Mouse (Mus musculus) ES-Bruce4 (cell line): ENCODE measurements around the gene Kat7. TPM values are rescaled to one million over a fixed set of nuclear protein-coding genes. Genes with fewer than 3 reads are reported as not detected.

ENCODE experiments used
- H3K27ac ChIP-seq: 2 replicates; pipeline ENCODE4 v1.5.1; 2012; ENCODE audit warnings: low read length, inconsistent platforms; ENCODE audit not compliant: insufficient read depth
- H3K27me3 ChIP-seq: 2 replicates; pipeline ENCODE4 v1.6.1; 2012; ENCODE audit warnings: mild to moderate bottlenecking, low read length, inconsistent platforms; ENCODE audit not compliant: control insufficient read depth, poor library complexity, insufficient read depth, severe bottlenecking
- H3K36me3 ChIP-seq: 2 replicates; pipeline ENCODE4 v1.6.1; 2012; ENCODE audit warnings: inconsistent platforms, mild to moderate bottlenecking, low read length, moderate library complexity; ENCODE audit not compliant: control insufficient read depth, poor library complexity, insufficient read depth, severe bottlenecking
- H3K4me1 ChIP-seq: one replicate; pipeline ENCODE4 v1.8.1; 2011; ENCODE audit warnings: low read length; ENCODE audit not compliant: control insufficient read depth, insufficient read depth
- H3K4me3 ChIP-seq: 2 replicates; pipeline ENCODE4 v1.5.1; 2011; ENCODE audit warnings: low read depth, mild to moderate bottlenecking, low read length
- H3K9ac ChIP-seq: 2 replicates; pipeline ENCODE4 v1.6.1; 2012; ENCODE audit warnings: low read depth, mild to moderate bottlenecking, inconsistent platforms; ENCODE audit not compliant: poor library complexity, severe bottlenecking
- H3K9me3 ChIP-seq: replicated peaks from 2 replicates; pipeline ENCODE4 v1.6.1; 2012; ENCODE audit warnings: mild to moderate bottlenecking, low read length, inconsistent platforms; ENCODE audit not compliant: control insufficient read depth, poor library complexity, insufficient read depth, severe bottlenecking
- CTCF ChIP-seq: IDR thresholded peaks from one replicate; pipeline ENCODE4 v1.8.1; 2011; ENCODE audit warnings: low read depth, low read length
- EP300 ChIP-seq: IDR thresholded peaks from 2 replicates; pipeline ENCODE4 v1.6.1; 2011; ENCODE audit warnings: low read depth, low read length; ENCODE audit not compliant: insufficient read depth
- POLR2A ChIP-seq: IDR thresholded peaks from one replicate; pipeline ENCODE4 v1.8.1; 2011; ENCODE audit warnings: low read length; ENCODE audit not compliant: insufficient read depth
- polyA plus RNA-seq: library from polyadenylated mRNA; stranded (reverse); fragments of >200 nt; gene quantifications from 2 replicates; pipeline ENCODE4 v1.2.4, GENCODE M21; 2011; ENCODE audit warnings: low read depth; ENCODE audit not compliant: missing spikeins, insufficient read depth, insufficient read length

Kat7 gene
- polyA plus RNA-seq = 129 and 133 TPM in 2 replicates

DNA sequence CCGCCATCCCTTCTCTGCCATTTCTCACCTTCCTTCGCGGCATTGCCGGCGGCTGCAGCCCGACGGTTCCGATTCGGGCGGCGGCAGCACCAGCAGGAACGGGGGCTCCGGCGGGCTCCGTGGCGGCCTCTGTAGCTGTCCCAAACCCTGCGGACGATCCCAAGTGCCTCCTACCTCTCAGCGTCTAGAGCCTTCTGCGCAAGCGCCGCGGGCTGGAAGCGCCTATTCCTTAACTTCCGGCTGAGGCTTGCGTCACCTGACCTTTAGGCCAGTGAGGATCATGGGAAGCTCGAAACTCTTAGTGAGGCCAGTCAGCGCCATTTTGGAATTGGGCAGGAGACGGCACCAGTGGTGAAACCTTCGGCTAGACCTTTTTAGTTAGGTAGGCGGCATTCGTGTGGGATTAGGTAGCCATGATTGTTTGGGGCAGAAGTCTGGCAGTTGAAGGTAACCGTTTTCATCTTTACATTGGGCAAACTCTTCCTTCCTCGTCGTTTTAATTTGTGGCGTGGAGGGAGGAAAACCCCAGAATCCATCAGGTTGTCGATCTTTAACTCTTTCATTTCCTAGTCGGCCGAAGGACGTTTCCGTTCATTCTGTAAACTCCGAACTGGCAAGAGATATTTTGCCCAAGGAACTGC, at the start of gene Kat7:
Gene Kat7, minus strand, starts transcription at position 240 of the 641 bp plus-strand sequence.
- H3K9me3 ChIP-seq = no peaks in the 10 kb centered on the region
- H3K4me3 ChIP-seq = peak within 1 kb of the TSS; percentile 93
- TF ChIP-seq POLR2A (no peak), EP300 (no peak), CTCF (no peak)
- peak within 1 kb of the TSS; percentile 95 for H3K9ac ChIP-seq
- H3K27me3 ChIP-seq = no peaks in the 10 kb centered on the region
- H3K36me3 ChIP-seq = peaks cover 6% of the 10 kb centered on the region
- peak within 1 kb of the TSS; percentile 99 for H3K27ac ChIP-seq
- H3K4me1 ChIP-seq = peaks cover 3% of the 10 kb centered on the region

DNA sequence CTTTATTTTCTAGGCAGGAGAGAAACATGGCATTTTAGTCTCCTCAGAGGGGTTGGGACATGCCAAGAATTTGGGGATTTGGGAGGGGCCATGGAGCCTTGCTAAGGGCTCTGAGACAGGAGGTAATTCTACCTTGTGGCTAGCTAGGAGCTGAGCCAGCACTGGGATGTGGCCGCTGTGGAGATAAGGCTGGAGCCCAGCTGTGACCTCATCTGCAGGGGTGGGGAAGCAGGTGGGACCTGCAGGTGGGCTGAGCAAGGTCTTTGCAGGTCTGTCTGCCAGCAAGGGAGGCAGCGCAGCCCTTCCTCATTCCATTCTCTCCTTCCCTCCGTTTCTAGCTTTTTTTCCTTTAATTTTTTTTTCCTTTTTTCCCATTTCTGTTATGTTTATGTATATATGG, 48.2 kb upstream of the Kat7 start:
- no peak overlapping the region for H3K27ac ChIP-seq
- H3K9me3 ChIP-seq = no peaks in the 10 kb centered on the region
- peaks cover 3% of the 10 kb centered on the region; the same call in 1 of the 2 replicates for H3K36me3 ChIP-seq
- TF ChIP-seq CTCF = no peak
- TF ChIP-seq POLR2A = no peak
- no peak for TF ChIP-seq EP300
- H3K4me1 ChIP-seq = no peaks in the 10 kb centered on the region
- H3K27me3 ChIP-seq = no peaks in the 10 kb centered on the region
- H3K9ac ChIP-seq = no peak overlapping the region
- H3K4me3 ChIP-seq = no peak overlapping the region

- no peaks in the 10 kb centered on the region for H3K27me3 ChIP-seq
- TF ChIP-seq POLR2A = no peak
- no peak for TF ChIP-seq EP300
- no peak for TF ChIP-seq CTCF
- no peak overlapping the region for H3K4me3 ChIP-seq
- peaks cover 3% of the 10 kb centered on the region; the same call in 1 of the 2 replicates for H3K36me3 ChIP-seq
- no peaks in the 10 kb centered on the region for H3K9me3 ChIP-seq
- no peak overlapping the region for H3K9ac ChIP-seq
- H3K4me1 ChIP-seq = no peaks in the 10 kb centered on the region
- H3K27ac ChIP-seq = no peak overlapping the region
Measured at GRCm38 (mm10) chr11:95356469-95357273, 46.6 kb upstream of the Kat7 start.

DNA sequence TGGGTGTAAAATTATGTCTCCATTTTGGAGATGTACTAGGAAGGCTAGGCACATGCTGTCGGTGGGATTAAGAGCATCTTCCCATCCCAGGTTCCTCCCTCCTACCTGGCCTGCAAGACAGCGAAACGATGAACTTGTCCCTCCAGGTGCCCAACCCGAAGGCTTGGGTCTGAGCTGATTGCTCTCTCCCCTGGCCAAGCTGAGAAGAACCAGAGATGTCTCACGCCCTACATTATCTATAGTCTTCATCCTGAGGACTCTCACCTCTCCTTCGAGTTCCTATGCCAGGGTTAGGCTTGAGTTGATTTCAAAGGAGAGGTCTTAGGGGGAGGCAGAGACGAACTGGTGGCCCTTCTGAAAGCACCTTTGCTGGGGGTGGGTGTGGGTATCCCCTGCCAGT, 46.0 kb upstream of the Kat7 start:
- no peak overlapping the region for H3K4me3 ChIP-seq
- H3K36me3 ChIP-seq = peaks cover 3% of the 10 kb centered on the region; the same call in 1 of the 2 replicates
- no peaks in the 10 kb centered on the region for H3K9me3 ChIP-seq
- TF ChIP-seq EP300 = no peak
- TF ChIP-seq POLR2A = no peak
- no peak for TF ChIP-seq CTCF
- no peaks in the 10 kb centered on the region for H3K27me3 ChIP-seq
- H3K4me1 ChIP-seq = no peaks in the 10 kb centered on the region
- no peak overlapping the region for H3K27ac ChIP-seq
- H3K9ac ChIP-seq = no peak overlapping the region

- Histone ChIP-seq H3K36me3 (peaks cover 3% of the 10 kb centered on the region; the same call in 1 of the 2 replicates), H3K4me3 (no peak overlapping the region), H3K9ac (no peak overlapping the region), H3K9me3 (no peaks in the 10 kb centered on the region), H3K4me1 (no peaks in the 10 kb centered on the region), H3K27ac (no peak overlapping the region), H3K27me3 (no peaks in the 10 kb centered on the region)
- no peak for TF ChIP-seq EP300
- no peak for TF ChIP-seq CTCF
- no peak for TF ChIP-seq POLR2A
Measured at GRCm38 (mm10) chr11:95355661-95356011, 45.6 kb upstream of the Kat7 start.

- Histone ChIP-seq H3K4me3 (no peak overlapping the region), H3K36me3 (peaks cover 3% of the 10 kb centered on the region; the same call in 1 of the 2 replicates), H3K9ac (no peak overlapping the region), H3K9me3 (no peaks in the 10 kb centered on the region), H3K4me1 (no peaks in the 10 kb centered on the region), H3K27me3 (no peaks in the 10 kb centered on the region), H3K27ac (no peak overlapping the region)
- TF ChIP-seq CTCF (no peak), EP300 (no peak), POLR2A (no peak)
Measured at GRCm38 (mm10) chr11:95354945-95355660, 45.1 kb upstream of the Kat7 start.
